Mouse (Mus musculus) G1E (cell line): ENCODE results near the gene Foxred2. TPM values are rescaled to one million over a fixed set of nuclear protein-coding genes. Genes with fewer than 3 reads are reported as not detected.

Experiments
- ATAC-seq: 2 replicates; pipeline ENCODE4 v1.8.0; 2016; ENCODE audit warnings: mild to moderate bottlenecking; ENCODE audit not compliant: insufficient number of reproducible peaks, poor library complexity, low FRiP score, severe bottlenecking; ENCODE audit errors: extremely low read depth
- DNase-seq: peaks from one replicate; pipeline ENCODE4 v3.0.0; 2012; ENCODE audit warnings: low spot score
- H3K27me3 ChIP-seq: 2 replicates; pipeline ENCODE4 v1.6.1; 2012; ENCODE audit warnings: mild to moderate bottlenecking, low read length, inconsistent platforms; ENCODE audit not compliant: insufficient read depth
- H3K36me3 ChIP-seq: replicated peaks from 2 replicates; pipeline ENCODE3; 2012; ENCODE audit warnings: mild to moderate bottlenecking, inconsistent platforms
- H3K4me1 ChIP-seq: 2 replicates; pipeline ENCODE4 v1.6.1; 2012; ENCODE audit warnings: low read depth, low read length, inconsistent platforms, mixed read lengths; ENCODE audit not compliant: insufficient read depth
- H3K4me3 ChIP-seq: 2 replicates; pipeline ENCODE4 v1.5.1; 2012; ENCODE audit warnings: low read depth, mild to moderate bottlenecking, inconsistent platforms, low read length, moderate library complexity, mixed read lengths
- H3K9me3 ChIP-seq: replicated peaks from 2 replicates; pipeline ENCODE4 v1.6.1; 2012; ENCODE audit warnings: inconsistent platforms
- CTCF ChIP-seq: IDR thresholded peaks from 2 replicates; pipeline ENCODE4 v1.5.1; 2012; ENCODE audit warnings: low read depth, low read length, inconsistent platforms, mixed read lengths
- GATA1 ChIP-seq: IDR thresholded peaks from 2 replicates; pipeline ENCODE4 v1.6.1; 2012; ENCODE audit warnings: borderline replicate concordance, low read length, inconsistent platforms, mixed read lengths
- GATA2 ChIP-seq: IDR thresholded peaks from 2 replicates; pipeline ENCODE4 v1.6.1; 2012; ENCODE audit warnings: low read depth, low read length, inconsistent platforms, borderline replicate concordance
- POLR2AphosphoS5 ChIP-seq: IDR thresholded peaks from 2 replicates; pipeline ENCODE4 v1.6.1; 2012; ENCODE audit warnings: low read depth, low read length, inconsistent platforms; ENCODE audit not compliant: insufficient replicate concordance
- TAL1 ChIP-seq: conservative IDR thresholded peaks from 2 replicates; pipeline ENCODE4 v1.6.1; 2012; ENCODE audit warnings: low read depth, low read length, inconsistent platforms, mixed read lengths
- polyA plus RNA-seq: library from polyadenylated mRNA; stranded (reverse); fragments of >175 nt; gene quantifications from 2 replicates; pipeline ENCODE4 v1.2.3, GENCODE M21; 2012
- total RNA-seq, 2 experiments: library from RNA; stranded (forward) in 1 of 2; stranded (reverse) in 1 of 2; fragments of 200-1000 nt in 1 of 2; fragments of >200 nt in 1 of 2; fragmentation: Nextera tagmentation in 1 of 2; gene quantifications; 2 replicates each; pipeline ENCODE4 v1.2.3; 2014 to 2017

Gene Foxred2
- total and polyA plus RNA-seq, 3 experiments = 0.02 to 0.27 TPM; not detected in 1

GRCm38 (mm10) chr15:77954362-77954761, 2.2 kb downstream of the Foxred2 start:
- H3K36me3 ChIP-seq = peaks cover 17% of the 10 kb centered on the region
- H3K27me3 ChIP-seq = peaks cover 51% of the 10 kb centered on the region
- no peak for DNase-seq
- H3K4me1 ChIP-seq = peaks cover 8% of the 10 kb centered on the region
- peaks cover 4% of the 10 kb centered on the region for H3K9me3 ChIP-seq
- ATAC-seq = no peak
- H3K4me3 ChIP-seq = no peak overlapping the region
- TF ChIP-seq CTCF = no peak
- no peak for TF ChIP-seq GATA1
- TF ChIP-seq POLR2AphosphoS5 = no peak

GRCm38 (mm10) chr15:77952921-77953320, 3.6 kb downstream of the Foxred2 start:
- Histone ChIP-seq H3K9me3 (peaks cover 4% of the 10 kb centered on the region), H3K4me1 (peaks cover 8% of the 10 kb centered on the region), H3K36me3 (peaks cover 4% of the 10 kb centered on the region), H3K4me3 (no peak overlapping the region), H3K27me3 (peaks cover 63% of the 10 kb centered on the region)
- DNase-seq = no peak
- ATAC-seq = no peak
- TF ChIP-seq CTCF = no peak
- TF ChIP-seq TAL1 = no peak
- no peak for TF ChIP-seq GATA1
- TF ChIP-seq POLR2AphosphoS5 = no peak
- no peak for TF ChIP-seq GATA2

DNA sequence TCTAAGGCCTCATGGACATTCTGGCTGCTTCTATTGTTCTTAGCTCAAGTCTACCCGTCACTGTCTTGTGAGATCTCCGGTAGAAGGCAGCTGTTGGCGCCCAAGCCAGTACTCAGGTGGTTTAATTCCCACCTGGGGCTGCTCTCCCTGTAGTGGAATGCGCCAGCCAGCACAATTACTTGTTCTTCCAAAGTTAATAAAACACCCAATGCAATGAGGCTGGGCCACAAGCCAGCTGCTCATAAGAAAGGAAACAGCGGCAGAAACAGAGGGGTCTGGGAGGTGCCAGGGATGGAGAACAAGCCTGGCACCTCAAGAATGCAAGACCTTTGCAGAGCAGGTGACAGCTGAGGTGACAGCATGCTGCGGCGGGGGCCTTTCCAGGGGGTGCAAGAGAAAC, 7.5 kb downstream of the Foxred2 start:
- Histone ChIP-seq H3K4me3 (no peak overlapping the region), H3K27me3 (peaks cover 86% of the 10 kb centered on the region), H3K9me3 (no peaks in the 10 kb centered on the region), H3K4me1 (peaks cover 6% of the 10 kb centered on the region), H3K36me3 (no peaks in the 10 kb centered on the region)
- ATAC-seq = no peak
- TF ChIP-seq GATA1 (no peak), GATA2 (no peak), POLR2AphosphoS5 (no peak), TAL1 (no peak), CTCF (no peak)
- DNase-seq = no peak

DNA sequence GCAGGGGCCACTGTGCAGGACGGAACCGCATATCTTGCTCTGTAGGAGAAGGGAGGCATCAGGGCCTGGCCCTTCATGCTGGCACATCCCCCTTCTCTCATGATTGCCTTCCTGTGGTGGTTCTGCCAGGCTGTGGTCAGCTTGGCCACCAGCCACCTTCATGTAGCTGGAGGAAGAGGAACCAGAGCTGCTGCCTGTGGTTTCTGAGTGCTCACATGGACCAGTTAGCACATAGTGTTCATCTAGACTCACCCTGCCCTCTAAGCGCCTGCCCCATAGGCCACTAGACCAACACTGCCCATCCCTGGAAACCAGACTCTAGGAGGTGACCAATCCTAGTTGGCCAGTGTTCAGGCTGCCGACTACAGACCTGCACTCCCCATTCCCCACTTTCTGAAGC, 10.8 kb downstream of the Foxred2 start:
- H3K36me3 ChIP-seq = no peaks in the 10 kb centered on the region
- H3K27me3 ChIP-seq = peaks cover 84% of the 10 kb centered on the region
- H3K4me1 ChIP-seq = peaks cover 6% of the 10 kb centered on the region
- TF ChIP-seq GATA1 = no peak
- DNase-seq = no peak
- no peak overlapping the region for H3K4me3 ChIP-seq
- ATAC-seq = no peak
- H3K9me3 ChIP-seq = no peaks in the 10 kb centered on the region

GRCm38 (mm10) chr15:77941563-77941962, 15.0 kb downstream of the Foxred2 start:
- Histone ChIP-seq H3K27me3 (peaks cover 68% of the 10 kb centered on the region), H3K9me3 (no peaks in the 10 kb centered on the region), H3K4me1 (no peaks in the 10 kb centered on the region; the same call in 1 of the 2 replicates), H3K4me3 (no peak overlapping the region), H3K36me3 (no peaks in the 10 kb centered on the region)
- no peak for TF ChIP-seq POLR2AphosphoS5
- no peak for TF ChIP-seq CTCF
- no peak for TF ChIP-seq GATA2
- no peak for TF ChIP-seq TAL1
- no peak for TF ChIP-seq GATA1
- ATAC-seq = no peak
- DNase-seq = no peak

DNA sequence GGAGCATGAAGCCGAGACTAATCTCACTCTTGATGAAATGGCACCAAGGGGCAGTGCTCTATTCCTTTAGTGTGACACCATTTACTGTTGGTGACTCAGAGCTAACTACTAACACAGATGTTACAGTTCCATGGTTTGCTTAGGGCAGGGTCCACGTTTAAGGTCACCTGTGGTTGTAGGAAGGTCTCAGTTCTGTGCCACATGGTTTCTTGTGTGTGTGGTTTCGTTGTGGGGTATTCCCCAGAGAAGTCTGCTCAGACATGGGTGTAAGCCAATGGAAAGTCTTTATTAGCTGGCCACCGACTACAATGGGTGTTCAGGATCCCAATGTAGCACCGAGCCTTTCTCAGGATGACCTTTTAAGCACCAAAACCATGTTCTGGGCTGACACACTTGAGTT, 18.0 kb downstream of the Foxred2 start:
- no peaks in the 10 kb centered on the region for H3K36me3 ChIP-seq

GRCm38 (mm10) chr15:77935673-77936375, 20.7 kb downstream of the Foxred2 start:
- Histone ChIP-seq H3K4me1 (peaks cover 31% of the 10 kb centered on the region), H3K9me3 (no peaks in the 10 kb centered on the region), H3K4me3 (no peak overlapping the region), H3K27me3 (peaks cover 41% of the 10 kb centered on the region), H3K36me3 (no peaks in the 10 kb centered on the region)
- TF ChIP-seq POLR2AphosphoS5 = no peak
- no peak for TF ChIP-seq TAL1
- TF ChIP-seq CTCF = no peak
- no peak for TF ChIP-seq GATA1
- no peak for TF ChIP-seq GATA2
- DNase-seq = no peak
- no peak for ATAC-seq

More for the DNA sequence above, 18.0 kb downstream of the Foxred2 start:
- Histone ChIP-seq H3K4me3 (no peak overlapping the region), H3K4me1 (peaks cover 10% of the 10 kb centered on the region), H3K9me3 (no peaks in the 10 kb centered on the region), H3K27me3 (peaks cover 61% of the 10 kb centered on the region)
- DNase-seq (no peak), ATAC-seq (no peak)
- TF ChIP-seq GATA2 = no peak
- no peak for TF ChIP-seq GATA1
- no peak for TF ChIP-seq POLR2AphosphoS5
- no peak for TF ChIP-seq CTCF
- no peak for TF ChIP-seq TAL1
